Mouse (Mus musculus) spleen, embryonic (tissue): Measurements from ENCODE around the gene Nlrp14.
"Not testable (repeated sequence)": the region's sequence is repeated elsewhere in the genome, so short reads cannot be mapped to it uniquely, and the experiment has no call there.

Experiments used
- CTCF ChIA-PET: fragments of 350-600 bp; sonication (Branson Sonifier 250); formaldehyde crosslinking; loops from one replicate; lab custom pipeline; 2022; lab: Charles Lee

Nlrp14 gene

GRCm38 (mm10) chr7:107166690-107167089 lies at the start of gene Nlrp14:
Nlrp14 (plus strand) TSS chr7:107166990.
- CTCF ChIA-PET, result no interaction called here

- CTCF ChIA-PET, result not testable (repeated sequence)
Measured at GRCm38 (mm10) chr7:107130983-107131382, 35.8 kb upstream of the Nlrp14 start, which contains the start of gene Olfr715. Olfr715 (minus strand) TSS chr7:107131083.

- CTCF ChIA-PET, result not testable (repeated sequence)
Measured at GRCm38 (mm10) chr7:107138027-107138426, 28.8 kb upstream of the Nlrp14 start, which contains the start of gene Olfr716. Olfr716 (plus strand) TSS chr7:107138327.

GRCm38 (mm10) chr7:107180406-107180805 lies 13.6 kb downstream of the Nlrp14 start:
- CTCF ChIA-PET, result no interaction called here

GRCm38 (mm10) chr7:107201817-107202216 lies 35.0 kb downstream of the Nlrp14 start:
- CTCF ChIA-PET, result no interaction called here

GRCm38 (mm10) chr7:107207843-107208242 lies 41.1 kb downstream of the Nlrp14 start:
- CTCF ChIA-PET, result no interaction called here

- CTCF ChIA-PET, result no interaction called here
Measured at GRCm38 (mm10) chr7:107209204-107209860, 42.5 kb downstream of the Nlrp14 start, which contains the start of gene Rbmxl2. Rbmxl2 (plus strand) TSS chr7:107209445.

GRCm38 (mm10) chr7:107210126-107210576 lies 43.4 kb downstream of the Nlrp14 start:
- CTCF ChIA-PET, result interaction anchor here (0.6 kb wide), 1 partner anchor 448 kb away, joined by 7 read pairs; no protein-coding TSS in a partner anchor

- CTCF ChIA-PET, result no interaction called here
Measured at GRCm38 (mm10) chr7:107215723-107216122, 48.9 kb downstream of the Nlrp14 start.

GRCm38 (mm10) chr7:107216845-107217244 lies 50.1 kb downstream of the Nlrp14 start:
- CTCF ChIA-PET, result no interaction called here

GRCm38 (mm10) chr7:107236854-107237253 lies 70.1 kb downstream of the Nlrp14 start:
- CTCF ChIA-PET, result no interaction called here

GRCm38 (mm10) chr7:107237498-107237897 lies 70.7 kb downstream of the Nlrp14 start:
- CTCF ChIA-PET, result no interaction called here

- CTCF ChIA-PET, result no interaction called here
Measured at GRCm38 (mm10) chr7:107241371-107241883, 74.6 kb downstream of the Nlrp14 start.
